Mouse (Mus musculus): ENCODE results near the gene Bicdl1. TPM values are rescaled to one million over a fixed set of nuclear protein-coding genes. Genes with fewer than 3 reads are reported as not detected.
"Not testable (repeated sequence)": the region's sequence is repeated elsewhere in the genome, so short reads cannot be mapped to it uniquely, and the experiment has no call there.

The Bicdl1 gene
- polyA plus RNA-seq, 1 experiment from 2014 or later = 4.9 TPM

- H3K4me3 ChIP-seq (ENCODE audit: low read depth, low read length) = no peak overlapping the region
- no peaks in the 10 kb centered on the region for H3K36me3 ChIP-seq (ENCODE audit: control insufficient read depth, insufficient read depth, low read length)
- no peak overlapping the region for H3K4me2 ChIP-seq
- DNase-seq (ENCODE audit: low spot score) = no peak
- no peak overlapping the region for H3K27ac ChIP-seq (ENCODE audit: low read depth, low read length)
- WGBS = 47% methylated on average over 10 of the region's 10 CpGs
- ATAC-seq (replicated peaks; ENCODE audit: low FRiP score) = no peak
- no peak overlapping the region for H3K9ac ChIP-seq (ENCODE audit: low read depth, low read length)
- peaks cover 4% of the 10 kb centered on the region; the same call in 1 of the 2 replicates for H3K27me3 ChIP-seq (replicated peaks; ENCODE audit: control insufficient read depth, insufficient read depth, low read length)
- H3K9me3 ChIP-seq (ENCODE audit: control insufficient read depth, low read length) = no peaks in the 10 kb centered on the region
- no peaks in the 10 kb centered on the region for H3K4me1 ChIP-seq (replicated peaks; ENCODE audit: control insufficient read depth, insufficient read depth, low read length)
These were observed 27.2 kb upstream of the Bicdl1 start for GRCm38 (mm10) chr5:115758431-115759180.

- DNase-seq (ENCODE audit: low spot score) = no peak
- Histone ChIP-seq H3K9me3 (ENCODE audit: control insufficient read depth, low read length) (no peaks in the 10 kb centered on the region), H3K4me2 (no peak overlapping the region), H3K27me3 (replicated peaks; ENCODE audit: control insufficient read depth, insufficient read depth, low read length) (peaks cover 4% of the 10 kb centered on the region; the same call in 1 of the 2 replicates), H3K36me3 (ENCODE audit: control insufficient read depth, insufficient read depth, low read length) (no peaks in the 10 kb centered on the region), H3K9ac (ENCODE audit: low read depth, low read length) (no peak overlapping the region), H3K4me3 (ENCODE audit: low read depth, low read length) (no peak overlapping the region), H3K27ac (ENCODE audit: low read depth, low read length) (no peak overlapping the region), H3K4me1 (replicated peaks; ENCODE audit: control insufficient read depth, insufficient read depth, low read length) (no peaks in the 10 kb centered on the region)
- no peak for ATAC-seq (replicated peaks; ENCODE audit: low FRiP score)
- WGBS = 70% methylated on average over 8 of the region's 8 CpGs
These were observed 26.1 kb upstream of the Bicdl1 start for GRCm38 (mm10) chr5:115757516-115757915.

GRCm38 (mm10) chr5:115755501-115755900 is 24.1 kb upstream of the Bicdl1 start:
- ATAC-seq (replicated peaks; ENCODE audit: low FRiP score) (no peak), DNase-seq (ENCODE audit: low spot score) (no peak)
- Histone ChIP-seq H3K4me1 (replicated peaks; ENCODE audit: control insufficient read depth, insufficient read depth, low read length) (no peaks in the 10 kb centered on the region), H3K27me3 (replicated peaks; ENCODE audit: control insufficient read depth, insufficient read depth, low read length) (no peaks in the 10 kb centered on the region), H3K27ac (ENCODE audit: low read depth, low read length) (no peak overlapping the region), H3K9ac (ENCODE audit: low read depth, low read length) (no peak overlapping the region), H3K4me3 (ENCODE audit: low read depth, low read length) (no peak overlapping the region), H3K36me3 (ENCODE audit: control insufficient read depth, insufficient read depth, low read length) (no peaks in the 10 kb centered on the region), H3K9me3 (ENCODE audit: control insufficient read depth, low read length) (no peaks in the 10 kb centered on the region), H3K4me2 (no peak overlapping the region)
- WGBS = 69% methylated on average over 4 of the region's 7 CpGs

GRCm38 (mm10) chr5:115754831-115755230 is 23.4 kb upstream of the Bicdl1 start:
- ATAC-seq (replicated peaks; ENCODE audit: low FRiP score) (no peak), DNase-seq (ENCODE audit: low spot score) (no peak)
- 73% methylated on average over 9 of the region's 9 CpGs for WGBS
- Histone ChIP-seq H3K9ac (ENCODE audit: low read depth, low read length) (no peak overlapping the region), H3K4me1 (replicated peaks; ENCODE audit: control insufficient read depth, insufficient read depth, low read length) (no peaks in the 10 kb centered on the region), H3K4me3 (ENCODE audit: low read depth, low read length) (no peak overlapping the region), H3K36me3 (ENCODE audit: control insufficient read depth, insufficient read depth, low read length) (no peaks in the 10 kb centered on the region), H3K9me3 (ENCODE audit: control insufficient read depth, low read length) (no peaks in the 10 kb centered on the region), H3K4me2 (no peak overlapping the region), H3K27me3 (replicated peaks; ENCODE audit: control insufficient read depth, insufficient read depth, low read length) (no peaks in the 10 kb centered on the region), H3K27ac (ENCODE audit: low read depth, low read length) (no peak overlapping the region)

GRCm38 (mm10) chr5:115752883-115753282 is 21.5 kb upstream of the Bicdl1 start:
- ATAC-seq (replicated peaks; ENCODE audit: low FRiP score) (no peak), DNase-seq (ENCODE audit: low spot score) (no peak)
- Histone ChIP-seq H3K27me3 (replicated peaks; ENCODE audit: control insufficient read depth, insufficient read depth, low read length) (no peaks in the 10 kb centered on the region), H3K4me3 (ENCODE audit: low read depth, low read length) (no peak overlapping the region), H3K4me1 (replicated peaks; ENCODE audit: control insufficient read depth, insufficient read depth, low read length) (no peaks in the 10 kb centered on the region), H3K9ac (ENCODE audit: low read depth, low read length) (no peak overlapping the region), H3K36me3 (ENCODE audit: control insufficient read depth, insufficient read depth, low read length) (no peaks in the 10 kb centered on the region), H3K4me2 (no peak overlapping the region), H3K9me3 (ENCODE audit: control insufficient read depth, low read length) (no peaks in the 10 kb centered on the region), H3K27ac (ENCODE audit: low read depth, low read length) (no peak overlapping the region)
- 77% methylated on average over 5 of the region's 5 CpGs for WGBS

- DNase-seq (ENCODE audit: low spot score); H3K27me3 ChIP-seq (replicated peaks; ENCODE audit: control insufficient read depth, insufficient read depth, low read length); H3K9ac ChIP-seq (ENCODE audit: low read depth, low read length); H3K36me3 ChIP-seq (ENCODE audit: control insufficient read depth, insufficient read depth, low read length); H3K4me3 ChIP-seq (ENCODE audit: low read depth, low read length); H3K4me1 ChIP-seq (replicated peaks; ENCODE audit: control insufficient read depth, insufficient read depth, low read length); H3K4me2 ChIP-seq; ATAC-seq (replicated peaks; ENCODE audit: low FRiP score); H3K27ac ChIP-seq (ENCODE audit: low read depth, low read length); H3K9me3 ChIP-seq (ENCODE audit: control insufficient read depth, low read length): not testable (repeated sequence)
- 84% methylated on average over 9 of the region's 9 CpGs for WGBS
These were observed 20.5 kb upstream of the Bicdl1 start for GRCm38 (mm10) chr5:115751916-115752315.

- H3K9me3 ChIP-seq (ENCODE audit: control insufficient read depth, low read length) = no peaks in the 10 kb centered on the region
- no peak overlapping the region for H3K4me3 ChIP-seq (ENCODE audit: low read depth, low read length)
- no peak for ATAC-seq (replicated peaks; ENCODE audit: low FRiP score)
- H3K27me3 ChIP-seq (replicated peaks; ENCODE audit: control insufficient read depth, insufficient read depth, low read length) = no peaks in the 10 kb centered on the region
- WGBS = 65% methylated on average over 8 of the region's 8 CpGs
- H3K4me2 ChIP-seq = no peak overlapping the region
- H3K27ac ChIP-seq (ENCODE audit: low read depth, low read length) = no peak overlapping the region
- H3K9ac ChIP-seq (ENCODE audit: low read depth, low read length) = no peak overlapping the region
- H3K4me1 ChIP-seq (replicated peaks; ENCODE audit: control insufficient read depth, insufficient read depth, low read length) = no peaks in the 10 kb centered on the region
- DNase-seq (ENCODE audit: low spot score) = no peak
- H3K36me3 ChIP-seq (ENCODE audit: control insufficient read depth, insufficient read depth, low read length) = no peaks in the 10 kb centered on the region
These were observed 16.9 kb upstream of the Bicdl1 start for GRCm38 (mm10) chr5:115748316-115748715.

GRCm38 (mm10) chr5:115745319-115745718 is 13.9 kb upstream of the Bicdl1 start:
- Histone ChIP-seq H3K36me3 (ENCODE audit: control insufficient read depth, insufficient read depth, low read length) (no peaks in the 10 kb centered on the region), H3K27me3 (replicated peaks; ENCODE audit: control insufficient read depth, insufficient read depth, low read length) (no peaks in the 10 kb centered on the region), H3K4me1 (replicated peaks; ENCODE audit: control insufficient read depth, insufficient read depth, low read length) (no peaks in the 10 kb centered on the region), H3K4me2 (no peak overlapping the region), H3K9ac (ENCODE audit: low read depth, low read length) (no peak overlapping the region), H3K9me3 (ENCODE audit: control insufficient read depth, low read length) (no peaks in the 10 kb centered on the region), H3K4me3 (ENCODE audit: low read depth, low read length) (no peak overlapping the region), H3K27ac (ENCODE audit: low read depth, low read length) (no peak overlapping the region)
- no peak for DNase-seq (ENCODE audit: low spot score)
- WGBS = 81% methylated on average over 15 of the region's 15 CpGs
- no peak for ATAC-seq (replicated peaks; ENCODE audit: low FRiP score)

- H3K4me3 ChIP-seq (ENCODE audit: low read depth, low read length) = no peak overlapping the region
- no peaks in the 10 kb centered on the region for H3K36me3 ChIP-seq (ENCODE audit: control insufficient read depth, insufficient read depth, low read length)
- no peaks in the 10 kb centered on the region for H3K9me3 ChIP-seq (ENCODE audit: control insufficient read depth, low read length)
- H3K4me1 ChIP-seq (replicated peaks; ENCODE audit: control insufficient read depth, insufficient read depth, low read length) = no peaks in the 10 kb centered on the region
- WGBS = 83% methylated on average over 5 of the region's 5 CpGs
- no peak for DNase-seq (ENCODE audit: low spot score)
- H3K27me3 ChIP-seq (replicated peaks; ENCODE audit: control insufficient read depth, insufficient read depth, low read length) = peaks cover 8% of the 10 kb centered on the region
- ATAC-seq (replicated peaks; ENCODE audit: low FRiP score) = no peak
- H3K9ac ChIP-seq (ENCODE audit: low read depth, low read length) = no peak overlapping the region
- no peak overlapping the region for H3K27ac ChIP-seq (ENCODE audit: low read depth, low read length)
- no peak overlapping the region for H3K4me2 ChIP-seq
These were observed 6.6 kb upstream of the Bicdl1 start for GRCm38 (mm10) chr5:115738032-115738431.
